Mouse (Mus musculus): Measurements from ENCODE around the gene Cd83. TPM values are rescaled to one million over a fixed set of nuclear protein-coding genes. Genes with fewer than 3 reads are reported as not detected.

Gene Cd83
- polyA plus RNA-seq, 1 experiment from 2014 or later, result 4.0 TPM

- no peaks in the 10 kb centered on the region for H3K9me3 ChIP-seq (ENCODE audit: control insufficient read depth, low read length)
- WGBS, result 74% methylated on average over 8 of the region's 8 CpGs
- no peak overlapping the region for H3K4me3 ChIP-seq (ENCODE audit: control insufficient read depth in 1 of 2, insufficient read depth in 1 of 2, low read depth in 1 of 2, low read length in 2 of 2)
- no peaks in the 10 kb centered on the region for H3K36me3 ChIP-seq (ENCODE audit: control insufficient read depth, insufficient read depth, low read length)
- no peak for ATAC-seq (ENCODE audit: insufficient number of reproducible peaks, insufficient read depth, low FRiP score, low read depth)
- no peak overlapping the region for H3K4me2 ChIP-seq (ENCODE audit: low read length)
- no peaks in the 10 kb centered on the region for H3K27me3 ChIP-seq (ENCODE audit: control insufficient read depth, insufficient read depth, low read length)
- no peak overlapping the region for H3K27ac ChIP-seq (replicated peaks in 1 of 2; ENCODE audit: control insufficient read depth in 1 of 2, insufficient read depth in 1 of 2, low read depth in 2 of 2, low read length in 2 of 2)
- H3K9ac ChIP-seq (ENCODE audit: low read length), result no peak overlapping the region
- peaks cover 0 to under 1% of the 10 kb centered on the region in 2 experiments; a peak in 2 of 4 replicates for H3K4me1 ChIP-seq (ENCODE audit: control insufficient read depth in 2 of 2, insufficient read depth in 2 of 2, low read length in 2 of 2)
Measured at GRCm38 (mm10) chr13:43830892-43831673, 46.5 kb downstream of the Cd83 start.

GRCm38 (mm10) chr13:43832731-43833130, 48.2 kb downstream of the Cd83 start:
- no peak overlapping the region for H3K27ac ChIP-seq (replicated peaks in 1 of 2; ENCODE audit: control insufficient read depth in 1 of 2, insufficient read depth in 1 of 2, low read depth in 2 of 2, low read length in 2 of 2)
- ATAC-seq (ENCODE audit: insufficient number of reproducible peaks, insufficient read depth, low FRiP score, low read depth), result no peak
- no peaks in the 10 kb centered on the region for H3K27me3 ChIP-seq (ENCODE audit: control insufficient read depth, insufficient read depth, low read length)
- no peaks in the 10 kb centered on the region for H3K36me3 ChIP-seq (ENCODE audit: control insufficient read depth, insufficient read depth, low read length)
- H3K9ac ChIP-seq (ENCODE audit: low read length), result no peak overlapping the region
- no peaks in the 10 kb centered on the region for H3K9me3 ChIP-seq (ENCODE audit: control insufficient read depth, low read length)
- peaks cover 3 to 7% of the 10 kb centered on the region in 2 experiments; a peak in 2 of 4 replicates for H3K4me1 ChIP-seq (ENCODE audit: control insufficient read depth in 2 of 2, insufficient read depth in 2 of 2, low read length in 2 of 2)
- H3K4me3 ChIP-seq (ENCODE audit: control insufficient read depth in 1 of 2, insufficient read depth in 1 of 2, low read depth in 1 of 2, low read length in 2 of 2), result no peak overlapping the region
- 40% methylated on average over 7 of the region's 7 CpGs for WGBS
- no peak overlapping the region for H3K4me2 ChIP-seq (ENCODE audit: low read length)

GRCm38 (mm10) chr13:43836376-43836775, 51.8 kb downstream of the Cd83 start:
- Histone ChIP-seq H3K36me3 (ENCODE audit: control insufficient read depth, insufficient read depth, low read length) (no peaks in the 10 kb centered on the region), H3K27ac (replicated peaks in 1 of 2; ENCODE audit: control insufficient read depth in 1 of 2, insufficient read depth in 1 of 2, low read depth in 2 of 2, low read length in 2 of 2) (no peak overlapping the region), H3K4me1 (ENCODE audit: control insufficient read depth in 2 of 2, insufficient read depth in 2 of 2, low read length in 2 of 2) (peaks cover 3 to 7% of the 10 kb centered on the region in 2 experiments; a peak in 2 of 4 replicates), H3K4me3 (ENCODE audit: control insufficient read depth in 1 of 2, insufficient read depth in 1 of 2, low read depth in 1 of 2, low read length in 2 of 2) (no peak overlapping the region), H3K9me3 (ENCODE audit: control insufficient read depth, low read length) (no peaks in the 10 kb centered on the region), H3K4me2 (ENCODE audit: low read length) (no peak overlapping the region), H3K9ac (ENCODE audit: low read length) (no peak overlapping the region), H3K27me3 (ENCODE audit: control insufficient read depth, insufficient read depth, low read length) (no peaks in the 10 kb centered on the region)
- no peak for ATAC-seq (ENCODE audit: insufficient number of reproducible peaks, insufficient read depth, low FRiP score, low read depth)
- WGBS, result 21% methylated on average over 8 of the region's 8 CpGs

GRCm38 (mm10) chr13:43837812-43838211, 53.2 kb downstream of the Cd83 start:
- Histone ChIP-seq H3K27me3 (ENCODE audit: control insufficient read depth, insufficient read depth, low read length) (no peaks in the 10 kb centered on the region), H3K9me3 (ENCODE audit: control insufficient read depth, low read length) (no peaks in the 10 kb centered on the region), H3K9ac (ENCODE audit: low read length) (no peak overlapping the region), H3K4me2 (ENCODE audit: low read length) (no peak overlapping the region), H3K4me1 (ENCODE audit: control insufficient read depth in 2 of 2, insufficient read depth in 2 of 2, low read length in 2 of 2) (peaks cover 3 to 7% of the 10 kb centered on the region in 2 experiments; a peak in 2 of 4 replicates), H3K27ac (replicated peaks in 1 of 2; ENCODE audit: control insufficient read depth in 1 of 2, insufficient read depth in 1 of 2, low read depth in 2 of 2, low read length in 2 of 2) (no peak overlapping the region), H3K36me3 (ENCODE audit: control insufficient read depth, insufficient read depth, low read length) (no peaks in the 10 kb centered on the region), H3K4me3 (ENCODE audit: control insufficient read depth in 1 of 2, insufficient read depth in 1 of 2, low read depth in 1 of 2, low read length in 2 of 2) (no peak overlapping the region)
- no peak for ATAC-seq (ENCODE audit: insufficient number of reproducible peaks, insufficient read depth, low FRiP score, low read depth)
- 58% methylated on average over 4 of the region's 4 CpGs for WGBS

GRCm38 (mm10) chr13:43845151-43845550, 60.6 kb downstream of the Cd83 start:
- Histone ChIP-seq H3K9ac (ENCODE audit: low read length) (no peak overlapping the region), H3K4me2 (ENCODE audit: low read length) (no peak overlapping the region), H3K36me3 (ENCODE audit: control insufficient read depth, insufficient read depth, low read length) (no peaks in the 10 kb centered on the region), H3K27ac (replicated peaks in 1 of 2; ENCODE audit: control insufficient read depth in 1 of 2, insufficient read depth in 1 of 2, low read depth in 2 of 2, low read length in 2 of 2) (no peak overlapping the region), H3K27me3 (ENCODE audit: control insufficient read depth, insufficient read depth, low read length) (no peaks in the 10 kb centered on the region), H3K9me3 (ENCODE audit: control insufficient read depth, low read length) (no peaks in the 10 kb centered on the region), H3K4me1 (ENCODE audit: control insufficient read depth in 2 of 2, insufficient read depth in 2 of 2, low read length in 2 of 2) (no peaks in the 10 kb centered on the region), H3K4me3 (ENCODE audit: control insufficient read depth in 1 of 2, insufficient read depth in 1 of 2, low read depth in 1 of 2, low read length in 2 of 2) (no peak overlapping the region)
- ATAC-seq (ENCODE audit: insufficient number of reproducible peaks, insufficient read depth, low FRiP score, low read depth), result no peak
- WGBS, result 82% methylated on average over 5 of the region's 5 CpGs

GRCm38 (mm10) chr13:43847186-43847585, 62.6 kb downstream of the Cd83 start:
- no peak overlapping the region for H3K4me2 ChIP-seq (ENCODE audit: low read length)
- no peak for ATAC-seq (ENCODE audit: insufficient number of reproducible peaks, insufficient read depth, low FRiP score, low read depth)
- no peaks in the 10 kb centered on the region for H3K9me3 ChIP-seq (ENCODE audit: control insufficient read depth, low read length)
- H3K4me1 ChIP-seq (ENCODE audit: control insufficient read depth in 2 of 2, insufficient read depth in 2 of 2, low read length in 2 of 2), result no peaks in the 10 kb centered on the region
- WGBS, result 80% methylated on average over 7 of the region's 7 CpGs
- H3K27ac ChIP-seq (replicated peaks in 1 of 2; ENCODE audit: control insufficient read depth in 1 of 2, insufficient read depth in 1 of 2, low read depth in 2 of 2, low read length in 2 of 2), result no peak overlapping the region
- H3K27me3 ChIP-seq (ENCODE audit: control insufficient read depth, insufficient read depth, low read length), result no peaks in the 10 kb centered on the region
- H3K9ac ChIP-seq (ENCODE audit: low read length), result no peak overlapping the region
- no peak overlapping the region for H3K4me3 ChIP-seq (ENCODE audit: control insufficient read depth in 1 of 2, insufficient read depth in 1 of 2, low read depth in 1 of 2, low read length in 2 of 2)
- H3K36me3 ChIP-seq (ENCODE audit: control insufficient read depth, insufficient read depth, low read length), result no peaks in the 10 kb centered on the region

- 38% methylated on average over 4 of the region's 4 CpGs for WGBS
- no peak overlapping the region for H3K9ac ChIP-seq (ENCODE audit: low read length)
- no peaks in the 10 kb centered on the region for H3K4me1 ChIP-seq (ENCODE audit: control insufficient read depth in 2 of 2, insufficient read depth in 2 of 2, low read length in 2 of 2)
- no peak overlapping the region for H3K4me3 ChIP-seq (ENCODE audit: control insufficient read depth in 1 of 2, insufficient read depth in 1 of 2, low read depth in 1 of 2, low read length in 2 of 2)
- H3K36me3 ChIP-seq (ENCODE audit: control insufficient read depth, insufficient read depth, low read length), result no peaks in the 10 kb centered on the region
- H3K27ac ChIP-seq (replicated peaks in 1 of 2; ENCODE audit: control insufficient read depth in 1 of 2, insufficient read depth in 1 of 2, low read depth in 2 of 2, low read length in 2 of 2), result no peak overlapping the region
- ATAC-seq (ENCODE audit: insufficient number of reproducible peaks, insufficient read depth, low FRiP score, low read depth), result no peak
- no peaks in the 10 kb centered on the region for H3K27me3 ChIP-seq (ENCODE audit: control insufficient read depth, insufficient read depth, low read length)
- H3K9me3 ChIP-seq (ENCODE audit: control insufficient read depth, low read length), result no peaks in the 10 kb centered on the region
- H3K4me2 ChIP-seq (ENCODE audit: low read length), result no peak overlapping the region
Measured at GRCm38 (mm10) chr13:43849816-43850215, 65.2 kb downstream of the Cd83 start.

GRCm38 (mm10) chr13:43851108-43851507, 66.5 kb downstream of the Cd83 start:
- Histone ChIP-seq H3K27ac (replicated peaks in 1 of 2; ENCODE audit: control insufficient read depth in 1 of 2, insufficient read depth in 1 of 2, low read depth in 2 of 2, low read length in 2 of 2) (no peak overlapping the region), H3K36me3 (ENCODE audit: control insufficient read depth, insufficient read depth, low read length) (no peaks in the 10 kb centered on the region), H3K4me3 (ENCODE audit: control insufficient read depth in 1 of 2, insufficient read depth in 1 of 2, low read depth in 1 of 2, low read length in 2 of 2) (no peak overlapping the region), H3K9ac (ENCODE audit: low read length) (no peak overlapping the region), H3K4me2 (ENCODE audit: low read length) (no peak overlapping the region), H3K4me1 (ENCODE audit: control insufficient read depth in 2 of 2, insufficient read depth in 2 of 2, low read length in 2 of 2) (no peaks in the 10 kb centered on the region), H3K27me3 (ENCODE audit: control insufficient read depth, insufficient read depth, low read length) (no peaks in the 10 kb centered on the region), H3K9me3 (ENCODE audit: control insufficient read depth, low read length) (no peaks in the 10 kb centered on the region)
- ATAC-seq (ENCODE audit: insufficient number of reproducible peaks, insufficient read depth, low FRiP score, low read depth), result no peak
- WGBS, result 66% methylated on average over 4 of the region's 4 CpGs

All from heart, embryonic 14.5 days (tissue).